Mouse (Mus musculus) heart, embryonic 12.5 days (tissue): ENCODE measurements around the gene Gm11563. TPM values are rescaled to one million over a fixed set of nuclear protein-coding genes. Genes with fewer than 3 reads are reported as not detected.
"Not testable (repeated sequence)": the region's sequence is repeated elsewhere in the genome, so short reads cannot be mapped to it uniquely, and the experiment has no call there.

Experiments
- ATAC-seq: fragments of 200-750 bp; cut with Nextera tagmentation; 2 replicates; pipeline ENCODE4 v1.8.0; 2017; ENCODE audit warnings: moderate TSS enrichment, moderate library complexity; ENCODE audit not compliant: insufficient number of reproducible peaks, low FRiP score
- H3K27ac ChIP-seq: fragments of 300-500 bp; sonication (generic); 2 replicates; pipeline ENCODE4 v1.5.1; 2016; ENCODE audit warnings: mild to moderate bottlenecking, moderate library complexity; ENCODE audit not compliant: poor library complexity, severe bottlenecking
- H3K27me3 ChIP-seq: fragments of 300-500 bp; sonication (generic); replicated peaks from 2 replicates; pipeline ENCODE4 v1.6.1; 2016; ENCODE audit warnings: mild to moderate bottlenecking, moderate library complexity
- H3K36me3 ChIP-seq: fragments of 300-500 bp; sonication (generic); 2 replicates; pipeline ENCODE4 v1.6.1; 2016; ENCODE audit warnings: mild to moderate bottlenecking, moderate library complexity
- H3K4me1 ChIP-seq: fragments of 300-500 bp; sonication (generic); replicated peaks from 2 replicates; pipeline ENCODE4 v1.6.1; 2016; ENCODE audit warnings: mild to moderate bottlenecking
- H3K4me2 ChIP-seq: fragments of 300-500 bp; sonication (generic); 2 replicates; pipeline ENCODE4 v1.6.1; 2016; ENCODE audit warnings: mild to moderate bottlenecking, moderate library complexity
- H3K4me3 ChIP-seq: fragments of 300-500 bp; sonication (generic); 2 replicates; pipeline ENCODE4 v1.5.1; 2016; ENCODE audit warnings: mild to moderate bottlenecking
- H3K9ac ChIP-seq: fragments of 300-500 bp; sonication (generic); 2 replicates; pipeline ENCODE4 v1.6.1; 2016; ENCODE audit warnings: mild to moderate bottlenecking, moderate library complexity
- H3K9me3 ChIP-seq: fragments of 300-500 bp; sonication (generic); replicated peaks from 2 replicates; pipeline ENCODE4 v1.6.1; 2016; ENCODE audit warnings: mild to moderate bottlenecking, moderate library complexity
- WGBS: fragments of 180-500 bp; shearing (Covaris S2); methylation state at CpG from one replicate; pipeline ENCODE4 v1.1.7; 2016; 5-methylcytosine and 5-hydroxymethylcytosine counted together
- polyA plus RNA-seq: library from polyadenylated mRNA; unstranded; fragments of >200 nt; fragmentation: Nextera tagmentation; extraction: Ambion mirVana; gene quantifications from 2 replicates; pipeline ENCODE4 v1.2.1, GENCODE M21; 2016

Gm11563 gene
- polyA plus RNA-seq: not detected in 2 replicates

DNA sequence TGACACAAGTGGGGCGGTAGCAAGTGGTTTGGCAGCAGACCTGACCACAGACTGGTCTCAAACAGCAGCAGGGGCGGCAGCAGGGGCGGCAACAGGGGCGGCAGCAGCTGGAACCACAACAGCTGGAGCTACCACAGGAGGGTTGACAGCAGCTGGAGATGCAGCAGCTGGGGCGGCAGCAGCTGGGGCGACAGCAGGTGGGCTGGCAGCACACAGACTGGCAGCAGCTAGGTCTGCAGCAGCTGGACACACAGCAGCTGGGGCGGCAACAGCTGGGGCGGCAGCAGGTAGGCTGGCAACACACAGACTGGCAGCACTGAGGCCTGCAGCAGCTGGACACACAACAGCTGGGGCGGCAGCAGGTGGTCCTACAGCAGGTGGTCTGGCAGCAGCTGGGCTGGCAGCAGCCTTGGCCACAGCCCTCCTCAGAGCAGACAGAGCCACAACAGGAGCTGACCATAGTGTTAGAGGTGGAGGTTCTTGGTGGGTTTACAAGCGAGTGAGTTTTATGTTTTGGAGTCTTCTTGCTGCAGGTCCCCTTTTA is at the start of gene Gm11563:
TSS of gene Gm11563 (minus strand) at position 494 of the 544 bp plus-strand sequence.
- WGBS: 55% methylated on average over 10 of the region's 10 CpGs
- not testable (repeated sequence) for H3K36me3 ChIP-seq, H3K4me2 ChIP-seq, H3K9ac ChIP-seq, H3K4me3 ChIP-seq, H3K27me3 ChIP-seq, H3K9me3 ChIP-seq, H3K4me1 ChIP-seq, H3K27ac ChIP-seq, ATAC-seq

DNA sequence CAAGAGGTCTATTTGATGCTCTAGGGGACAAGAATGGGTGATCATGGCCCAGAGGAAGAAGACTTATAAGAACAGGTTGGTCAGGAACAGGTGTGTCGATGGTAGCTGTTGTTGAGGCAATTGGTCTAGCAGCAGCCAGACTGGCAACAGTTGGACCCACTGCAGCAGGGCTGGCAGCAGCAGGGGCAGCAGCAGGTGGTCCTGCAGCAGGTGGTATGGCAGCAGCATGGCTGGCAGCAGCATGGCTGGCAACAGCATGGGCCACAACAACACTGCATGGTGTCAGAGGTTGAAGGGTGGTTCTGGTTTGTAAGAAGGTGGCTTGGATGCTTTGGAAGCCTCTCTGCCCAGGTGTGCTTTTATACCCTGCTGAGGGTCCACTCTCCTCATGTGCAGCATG is 31.7 kb upstream of the Gm11563 start, which contains the start of gene Gm14190:
TSS of gene Gm14190 (minus strand) at position 278 of the 400 bp plus-strand sequence.
- H3K27me3 ChIP-seq: no peaks in the 10 kb centered on the region
- H3K9ac ChIP-seq: no peak within 1 kb of the TSS
- no peak within 1 kb of the TSS for H3K27ac ChIP-seq
- no peak within 1 kb of the TSS for H3K4me2 ChIP-seq
- ATAC-seq: no peak
- H3K36me3 ChIP-seq: no peaks in the 10 kb centered on the region
- H3K4me1 ChIP-seq: no peaks in the 10 kb centered on the region
- H3K9me3 ChIP-seq: no peaks in the 10 kb centered on the region
- H3K4me3 ChIP-seq: no peak within 1 kb of the TSS
- 81% methylated on average over 1 of the region's 1 CpGs for WGBS

DNA sequence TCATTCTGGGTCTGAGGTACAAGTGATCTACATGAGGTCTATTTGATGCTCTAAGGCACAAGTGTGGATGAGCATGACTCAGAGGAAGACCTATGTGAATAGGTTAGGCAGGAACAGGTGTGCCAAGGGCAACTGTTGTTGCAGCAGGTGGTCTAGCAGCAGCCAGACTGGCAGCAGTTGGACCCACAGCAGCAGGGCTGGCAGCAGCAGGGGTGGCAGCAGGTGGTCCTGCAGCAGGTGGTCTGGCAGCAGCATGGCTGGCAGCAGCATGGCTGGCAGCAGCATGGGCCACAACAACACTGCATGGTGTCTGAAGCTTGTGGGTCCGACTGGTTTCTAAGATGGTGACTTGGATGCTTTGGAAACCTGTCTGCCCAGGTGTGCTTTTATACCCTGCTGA is 26.5 kb upstream of the Gm11563 start:
- not testable (repeated sequence) for H3K4me1 ChIP-seq, H3K4me3 ChIP-seq, H3K9ac ChIP-seq, H3K27ac ChIP-seq, H3K36me3 ChIP-seq, H3K4me2 ChIP-seq, H3K9me3 ChIP-seq, H3K27me3 ChIP-seq, ATAC-seq
- WGBS: 61% methylated on average over 1 of the region's 1 CpGs

DNA sequence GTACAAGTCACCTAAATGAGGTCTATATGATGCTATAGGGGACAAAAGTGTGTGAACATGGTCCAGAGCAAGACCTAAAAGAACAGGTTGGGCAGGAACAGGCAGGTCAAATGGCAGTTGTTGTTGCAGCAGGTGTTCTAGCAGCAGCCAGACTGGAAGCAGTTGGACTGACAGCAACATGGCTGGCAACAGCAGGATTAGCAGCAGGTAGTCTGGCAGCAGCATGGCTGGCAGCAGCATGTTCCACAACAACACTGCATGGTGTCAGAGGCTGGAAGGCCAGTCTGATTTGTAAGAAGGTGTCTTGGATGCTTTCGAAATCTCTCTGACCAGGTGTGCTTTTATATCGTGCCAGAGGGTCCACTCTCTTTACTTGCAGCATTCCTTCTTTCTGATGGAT is 24.7 kb upstream of the Gm11563 start:
- 86% methylated on average over 2 of the region's 2 CpGs for WGBS
- ATAC-seq: no peak

DNA sequence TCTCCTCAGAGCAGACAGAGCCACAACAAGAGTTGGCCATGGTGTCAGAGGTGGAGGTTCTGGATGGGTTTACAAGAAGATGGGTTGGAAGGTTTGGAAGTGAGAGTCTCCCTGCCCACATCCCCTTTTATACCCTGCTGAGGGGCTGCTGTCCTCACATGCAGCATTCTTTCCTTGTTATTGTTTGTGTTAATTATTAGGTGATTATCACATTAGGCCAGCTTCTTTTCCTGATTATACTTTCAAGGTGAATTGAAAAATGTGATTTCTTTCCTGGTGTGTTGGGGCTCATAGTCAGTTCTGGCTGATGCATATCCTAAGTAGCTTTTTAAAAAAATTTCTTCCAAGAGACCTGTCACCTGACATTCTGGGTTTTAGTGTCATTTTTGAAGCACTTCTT is 7.1 kb upstream of the Gm11563 start, which contains the start of gene Krtap4-6:
TSS of gene Krtap4-6 (minus strand) at position 101 of the 400 bp plus-strand sequence.
- ATAC-seq: no peak
- Histone ChIP-seq H3K4me1 (no peaks in the 10 kb centered on the region), H3K4me3 (no peak within 1 kb of the TSS), H3K9me3 (no peaks in the 10 kb centered on the region; the same call in 1 of the 2 replicates), H3K4me2 (no peak within 1 kb of the TSS), H3K27ac (no peak within 1 kb of the TSS), H3K36me3 (no peaks in the 10 kb centered on the region), H3K27me3 (no peaks in the 10 kb centered on the region), H3K9ac (no peak within 1 kb of the TSS)

More for the DNA sequence above, 24.7 kb upstream of the Gm11563 start:
- Histone ChIP-seq H3K27ac (no peak overlapping the region), H3K9ac (no peak overlapping the region), H3K36me3 (no peaks in the 10 kb centered on the region), H3K4me2 (no peak overlapping the region), H3K4me1 (no peaks in the 10 kb centered on the region), H3K4me3 (no peak overlapping the region), H3K27me3 (no peaks in the 10 kb centered on the region), H3K9me3 (no peaks in the 10 kb centered on the region)

DNA sequence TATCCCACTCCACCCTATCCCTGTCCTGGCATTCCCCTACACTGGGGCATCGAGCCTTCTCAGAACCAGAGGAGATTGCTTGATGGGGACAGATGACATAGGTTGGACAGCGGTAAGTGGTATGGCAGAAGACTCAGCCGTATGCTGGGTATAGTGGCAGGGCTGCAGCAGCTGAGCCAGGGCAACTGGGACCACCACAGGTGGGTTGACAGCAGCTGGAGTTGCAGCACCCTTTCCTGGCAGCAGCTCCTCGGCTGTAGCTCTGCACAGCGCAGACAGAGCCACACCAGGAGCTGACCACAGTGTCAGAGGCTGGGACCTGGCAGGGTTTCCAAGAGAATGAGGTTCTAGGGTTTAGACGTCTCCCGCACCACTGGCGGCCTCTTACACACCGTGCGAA is 4.0 kb upstream of the Gm11563 start:
- Histone ChIP-seq H3K27ac (no peak overlapping the region), H3K36me3 (no peaks in the 10 kb centered on the region), H3K4me3 (no peak overlapping the region), H3K4me1 (no peaks in the 10 kb centered on the region), H3K9ac (no peak overlapping the region), H3K27me3 (no peaks in the 10 kb centered on the region), H3K4me2 (no peak overlapping the region), H3K9me3 (no peaks in the 10 kb centered on the region; the same call in 1 of the 2 replicates)
- WGBS: 79% methylated on average over 10 of the region's 10 CpGs
- no peak for ATAC-seq

DNA sequence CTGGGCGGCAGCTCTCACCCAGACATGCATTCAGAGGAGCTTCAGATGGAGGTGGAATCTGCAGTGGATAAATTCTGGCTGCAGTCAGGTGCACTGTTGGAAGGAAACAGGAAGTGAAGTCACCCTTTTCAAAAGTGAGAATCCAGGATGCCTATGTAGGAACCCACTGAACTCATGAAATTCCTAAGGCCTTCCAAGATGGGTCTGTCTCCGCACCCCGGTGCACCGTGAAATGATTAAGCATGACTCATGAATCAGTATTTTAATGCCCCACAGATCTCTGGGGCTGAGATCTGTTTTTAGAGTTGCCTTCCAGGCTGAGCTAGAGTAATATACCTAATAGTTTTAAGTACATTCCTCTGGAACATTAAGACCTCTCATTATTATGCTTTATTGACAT is 496 bp upstream of the Gm11563 start:
- H3K9me3 ChIP-seq: no peaks in the 10 kb centered on the region; the same call in 1 of the 2 replicates
- no peaks in the 10 kb centered on the region for H3K27me3 ChIP-seq
- no peak overlapping the region for H3K9ac ChIP-seq
- H3K27ac ChIP-seq: no peak overlapping the region
- H3K4me2 ChIP-seq: no peak overlapping the region
- no peak for ATAC-seq
- H3K4me1 ChIP-seq: no peaks in the 10 kb centered on the region
- H3K4me3 ChIP-seq: no peak overlapping the region
- 85% methylated on average over 4 of the region's 4 CpGs for WGBS
- no peaks in the 10 kb centered on the region for H3K36me3 ChIP-seq

DNA sequence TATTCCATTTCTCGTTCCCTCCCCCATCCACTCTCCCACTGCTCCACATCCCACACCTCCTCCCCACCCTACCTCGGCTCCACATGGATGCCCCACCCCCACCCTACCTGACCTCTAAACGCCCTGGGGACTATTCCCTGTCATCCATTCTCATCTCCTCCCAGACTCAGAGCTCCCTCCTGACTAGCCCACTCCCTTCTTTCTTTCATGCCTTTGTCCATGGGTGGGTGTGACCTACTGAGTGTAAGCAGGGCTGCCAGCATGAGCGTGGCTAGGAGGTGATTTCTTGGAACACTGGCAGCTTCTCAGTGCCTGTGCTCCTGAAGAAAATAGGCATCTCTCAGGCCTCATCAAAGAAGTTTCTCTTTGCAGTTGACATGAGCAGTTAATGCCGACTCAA is 1.7 kb downstream of the Gm11563 start:
- Histone ChIP-seq H3K9me3 (no peaks in the 10 kb centered on the region; the same call in 1 of the 2 replicates), H3K4me3 (no peak overlapping the region), H3K4me2 (no peak overlapping the region), H3K4me1 (no peaks in the 10 kb centered on the region), H3K27ac (no peak overlapping the region), H3K27me3 (no peaks in the 10 kb centered on the region), H3K9ac (no peak overlapping the region), H3K36me3 (no peaks in the 10 kb centered on the region)
- WGBS: 47% methylated on average over 5 of the region's 5 CpGs
- ATAC-seq: no peak

DNA sequence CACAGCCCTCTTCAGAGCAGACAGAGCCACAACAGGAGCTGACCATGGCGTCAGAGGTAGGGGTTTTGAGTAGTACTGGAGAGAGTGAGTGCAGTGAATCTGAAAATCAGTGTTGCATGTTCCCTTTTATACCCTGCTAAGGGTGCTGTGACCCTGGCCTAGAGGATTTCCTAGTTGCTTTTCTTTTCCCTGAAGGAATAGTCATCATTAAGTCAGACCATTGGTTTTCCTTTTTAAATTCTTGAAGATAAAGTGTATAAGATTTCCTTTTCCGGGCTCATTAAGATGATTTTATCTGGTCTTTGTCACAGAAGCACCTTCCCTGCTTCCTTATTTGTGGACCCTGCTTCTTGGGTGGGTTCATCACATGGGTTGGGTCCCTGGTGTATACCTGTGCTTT is 8.6 kb downstream of the Gm11563 start, which contains the start of gene Gm11555:
TSS of gene Gm11555 (minus strand) at position 101 of the 400 bp plus-strand sequence.
- WGBS: 79% methylated on average over 2 of the region's 2 CpGs
- H3K9ac ChIP-seq: no peak within 1 kb of the TSS
- no peaks in the 10 kb centered on the region for H3K36me3 ChIP-seq
- ATAC-seq: no peak
- no peak within 1 kb of the TSS for H3K27ac ChIP-seq
- no peaks in the 10 kb centered on the region for H3K4me1 ChIP-seq
- no peaks in the 10 kb centered on the region for H3K9me3 ChIP-seq
- H3K27me3 ChIP-seq: no peaks in the 10 kb centered on the region
- no peak within 1 kb of the TSS for H3K4me2 ChIP-seq
- no peak within 1 kb of the TSS for H3K4me3 ChIP-seq

DNA sequence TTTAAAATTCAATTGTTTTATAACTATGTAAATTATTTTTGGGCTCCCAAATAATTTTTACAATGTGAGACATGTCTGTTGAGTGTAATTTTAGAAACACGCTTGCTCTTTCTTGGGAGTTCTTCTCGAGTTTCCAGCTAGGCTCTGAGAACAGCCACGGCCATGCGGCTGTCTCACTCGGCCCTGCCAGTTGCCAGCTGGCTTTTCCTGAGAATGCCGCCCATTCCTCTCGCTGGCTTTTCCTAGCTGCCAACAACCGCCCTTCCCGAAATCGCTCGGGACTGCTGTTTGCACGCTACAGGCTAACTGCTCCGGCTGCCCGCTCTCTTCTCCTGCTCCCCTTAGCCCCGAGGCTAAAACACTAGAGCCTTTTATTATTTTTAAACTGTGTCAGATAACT is 12.3 kb downstream of the Gm11563 start:
- H3K36me3 ChIP-seq: no peaks in the 10 kb centered on the region
- H3K9ac ChIP-seq: no peak overlapping the region
- no peaks in the 10 kb centered on the region for H3K9me3 ChIP-seq
- no peaks in the 10 kb centered on the region for H3K4me1 ChIP-seq
- no peak overlapping the region for H3K4me3 ChIP-seq
- WGBS: 82% methylated on average over 15 of the region's 15 CpGs
- 0 out of 2 replicates have a peak, but pooled peaks cover 3% of the 10 kb centered on the region for H3K27me3 ChIP-seq
- H3K27ac ChIP-seq: no peak overlapping the region
- no peak overlapping the region for H3K4me2 ChIP-seq
- ATAC-seq: no peak

DNA sequence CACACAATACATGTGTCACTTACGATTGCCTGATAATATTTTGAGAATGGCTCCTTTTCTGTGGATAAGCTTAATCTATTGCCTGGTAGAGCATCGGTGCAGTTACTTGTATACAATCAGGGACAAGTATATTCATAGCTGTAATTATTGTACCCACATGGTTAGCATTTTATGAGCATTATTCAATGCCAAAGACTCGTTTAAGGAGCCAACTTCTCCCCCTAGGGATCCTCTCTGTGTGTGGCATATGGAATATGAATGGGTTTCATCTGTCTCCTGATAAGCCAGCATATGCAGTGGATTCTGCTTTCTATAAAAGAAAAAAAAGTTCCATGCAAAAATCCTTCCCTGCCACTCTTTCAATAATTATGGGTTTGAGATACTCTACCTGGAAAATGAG is 14.4 kb downstream of the Gm11563 start:
- no peak overlapping the region for H3K4me2 ChIP-seq
- no peaks in the 10 kb centered on the region for H3K9me3 ChIP-seq
- H3K4me1 ChIP-seq: no peaks in the 10 kb centered on the region
- no peak overlapping the region for H3K27ac ChIP-seq
- H3K9ac ChIP-seq: no peak overlapping the region
- 0 out of 2 replicates have a peak, but pooled peaks cover 3% of the 10 kb centered on the region for H3K27me3 ChIP-seq
- 73% methylated on average over 3 of the region's 3 CpGs for WGBS
- ATAC-seq: no peak
- no peak overlapping the region for H3K4me3 ChIP-seq
- H3K36me3 ChIP-seq: no peaks in the 10 kb centered on the region

DNA sequence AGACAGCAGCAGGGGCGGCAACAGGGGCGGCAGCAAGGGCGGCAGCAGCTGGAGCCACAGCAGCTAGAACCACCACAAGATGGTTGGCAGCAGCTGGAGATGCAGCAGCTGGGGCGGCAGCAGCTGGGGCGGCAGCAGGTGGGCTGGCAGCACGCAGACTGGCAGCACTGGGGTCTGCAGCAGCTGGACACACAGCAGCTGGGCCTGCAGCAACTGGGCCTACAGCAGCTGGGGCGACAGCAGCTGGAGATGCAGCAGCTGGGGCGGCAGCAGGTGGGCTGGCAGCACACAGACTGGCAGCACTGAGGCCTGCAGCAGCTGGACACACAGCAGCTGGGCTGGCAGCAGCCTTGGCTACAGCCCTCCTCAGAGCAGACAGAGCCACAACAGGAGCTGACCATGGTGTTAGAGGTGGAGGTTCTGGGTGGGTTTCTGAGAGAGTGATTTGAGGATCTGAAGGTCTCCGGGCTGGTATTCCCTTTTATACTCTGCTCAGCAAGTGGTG is 15.1 kb downstream of the Gm11563 start, which contains the start of gene Krtap4-7:
TSS of gene Krtap4-7 (minus strand) at position 455 of the 505 bp plus-strand sequence.
- not testable (repeated sequence) for H3K9ac ChIP-seq, H3K27me3 ChIP-seq, H3K9me3 ChIP-seq, ATAC-seq, H3K36me3 ChIP-seq, H3K4me3 ChIP-seq, H3K27ac ChIP-seq, H3K4me2 ChIP-seq, H3K4me1 ChIP-seq
- WGBS: 79% methylated on average over 9 of the region's 9 CpGs
